Mouse (Mus musculus) E14TG2a.4 (cell line): Measurements from ENCODE around the gene Gcnt3.

Experiments
- CTCF ChIP-seq: conservative IDR thresholded peaks from 2 replicates; pipeline ENCODE4 v1.5.1; 2014; ENCODE audit warnings: low read length
- NANOG ChIP-seq: IDR thresholded peaks from 2 replicates; pipeline ENCODE4 v1.6.1; 2014; ENCODE audit warnings: borderline replicate concordance, low read length, mixed read lengths
- POU5F1 ChIP-seq: IDR thresholded peaks from 2 replicates; pipeline ENCODE4 v1.6.1; 2014; ENCODE audit warnings: low read length, borderline replicate concordance

- no peak for TF ChIP-seq CTCF
- TF ChIP-seq POU5F1 = no peak
- no peak for TF ChIP-seq NANOG
These were observed 42.3 kb upstream of the Gcnt3 start for GRCm38 (mm10) chr9:70080027-70080800.
